Mouse (Mus musculus) bone marrow, adult 2 months (tissue): Measurements from ENCODE around the gene D130040H23Rik.

Experiments
- CTCF ChIP-seq: fragments of 200-500 bp; IDR thresholded peaks from 2 replicates; pipeline ENCODE4 v1.5.1; 2011; ENCODE audit warnings: low read length, control low read depth; ENCODE audit not compliant: control insufficient read depth, insufficient read depth
- POLR2A ChIP-seq: fragments of 200-500 bp; IDR thresholded peaks from 2 replicates; pipeline ENCODE4 v1.6.1; 2011; ENCODE audit warnings: low read depth, mild to moderate bottlenecking, control low read depth, low read length, borderline replicate concordance; ENCODE audit not compliant: control insufficient read depth

GRCm38 (mm10) chr8:69268525-69268924 is 2.4 kb upstream of the D130040H23Rik start:
- TF ChIP-seq POLR2A (no peak), CTCF (no peak)
